Mouse (Mus musculus): ENCODE measurements around the gene Nup210. TPM values are rescaled to one million over a fixed set of nuclear protein-coding genes. Genes with fewer than 3 reads are reported as not detected.

The Nup210 gene
- polyA plus RNA-seq, 1 experiment from 2014 or later: 11.8 TPM

DNA sequence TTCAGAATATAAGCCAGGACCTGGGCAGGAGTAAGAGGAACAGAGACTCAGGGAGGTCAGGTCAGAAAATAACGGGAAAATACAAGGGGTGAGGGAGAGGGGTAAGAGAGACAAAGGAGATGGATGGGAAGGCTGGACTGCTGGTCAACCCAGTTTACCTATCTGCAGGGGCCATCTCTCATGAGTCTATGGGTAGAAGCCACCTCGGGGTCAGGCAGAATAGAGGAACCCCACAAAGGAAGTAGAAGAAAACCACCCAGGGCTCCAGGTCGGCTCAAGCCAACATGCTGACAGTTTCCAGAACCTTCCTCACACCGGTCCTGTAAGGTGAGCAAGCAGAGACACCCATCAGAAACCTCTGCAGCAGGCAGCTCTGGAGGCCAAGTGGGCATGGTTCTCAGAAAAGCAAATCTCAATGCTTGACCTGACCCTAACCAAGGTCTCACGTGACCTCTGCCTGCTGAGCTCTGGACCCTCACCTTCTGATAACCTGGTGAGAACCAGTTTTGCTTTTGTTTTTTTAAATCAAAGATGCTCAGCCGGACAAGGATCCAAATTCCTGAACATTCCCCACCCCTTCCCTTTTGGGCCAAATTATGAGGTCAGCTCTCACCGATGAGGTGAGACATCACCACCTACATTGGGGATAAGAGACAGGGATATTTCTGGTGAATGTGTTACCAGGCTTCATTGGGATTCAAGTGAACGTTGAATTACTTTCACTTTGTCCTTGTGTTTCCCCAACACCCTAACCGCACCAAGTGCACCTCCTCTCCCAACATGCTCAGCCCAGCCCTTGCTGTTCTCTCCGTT, 5.3 kb downstream of the Nup210 start:
- H3K27ac ChIP-seq (ENCODE audit: low read depth): peak overlapping the region; percentile 66
- ATAC-seq (no peak), DNase-seq (no peak)
- H3K36me3 ChIP-seq (replicated peaks; ENCODE audit: insufficient read depth, low read length): no peaks in the 10 kb centered on the region
- H3K4me2 ChIP-seq (ENCODE audit: low read depth, low read length): peak overlapping the region; percentile 32
- TF ChIP-seq EP300 (IDR thresholded peaks at IDR 0.05; ENCODE audit: low read depth): no peak
- peak overlapping the region; percentile 32; the same call in 1 of the 2 replicates for H3K9ac ChIP-seq (replicated peaks)
- 47% methylated on average over 10 of the region's 10 CpGs for WGBS (ENCODE audit: insufficient replicate concordance)
- no peak overlapping the region for H3K4me3 ChIP-seq (ENCODE audit: low read depth, low read length)
- no peaks in the 10 kb centered on the region for H3K9me3 ChIP-seq (ENCODE audit: low read length)
- H3K4me1 ChIP-seq (ENCODE audit: insufficient read depth): peaks cover 58% of the 10 kb centered on the region
- H3K27me3 ChIP-seq (ENCODE audit: insufficient read depth, low read length): no peaks in the 10 kb centered on the region

DNA sequence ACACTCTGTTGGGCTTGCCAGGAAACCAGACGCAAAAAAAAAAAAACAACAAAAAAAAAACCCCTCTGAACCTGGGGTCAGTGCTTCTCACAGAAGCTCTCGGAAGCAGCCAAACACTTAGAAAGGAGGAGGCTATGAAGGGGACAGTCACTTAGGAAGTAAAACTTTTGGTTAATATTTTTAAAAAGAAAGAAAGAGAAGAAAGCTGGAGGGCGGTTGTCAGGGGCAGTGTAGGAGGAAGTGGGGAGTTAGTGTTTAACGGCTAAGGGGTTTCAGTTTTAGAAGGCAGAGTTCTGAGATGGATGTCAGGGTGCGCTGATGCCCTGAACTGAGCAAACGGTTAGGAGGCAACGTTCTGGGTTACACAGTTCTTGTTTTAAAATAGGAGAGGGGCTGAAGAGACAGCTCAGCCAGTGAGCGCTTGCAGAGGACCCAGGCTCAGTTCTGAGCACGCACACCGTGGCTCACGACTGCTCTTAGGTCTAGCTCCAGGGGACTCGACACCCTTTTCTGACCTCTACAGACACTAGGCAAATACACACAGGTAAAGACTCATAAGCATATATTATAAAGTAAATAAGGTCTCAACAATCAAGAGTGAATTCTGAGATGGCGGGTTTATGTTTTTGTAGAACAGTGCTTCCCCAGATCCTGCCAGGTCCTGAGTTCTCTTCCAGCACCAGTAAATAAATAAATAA, 6.2 kb downstream of the Nup210 start:
- Histone ChIP-seq H3K4me1 (ENCODE audit: insufficient read depth) (peaks cover 56% of the 10 kb centered on the region), H3K27me3 (ENCODE audit: insufficient read depth, low read length) (no peaks in the 10 kb centered on the region), H3K9ac (replicated peaks) (peak overlapping the region; percentile 27; the same call in 1 of the 2 replicates), H3K4me2 (ENCODE audit: low read depth, low read length) (peak overlapping the region; percentile 32), H3K36me3 (replicated peaks; ENCODE audit: insufficient read depth, low read length) (no peaks in the 10 kb centered on the region), H3K9me3 (ENCODE audit: low read length) (no peaks in the 10 kb centered on the region), H3K27ac (ENCODE audit: low read depth) (peak overlapping the region; percentile 66), H3K4me3 (ENCODE audit: low read depth, low read length) (peak overlapping the region; percentile 17; the same call in 1 of the 2 replicates)
- TF ChIP-seq CTCF (IDR thresholded peaks at IDR 0.05; ENCODE audit: low read depth) (no peak), EP300 (IDR thresholded peaks at IDR 0.05; ENCODE audit: low read depth) (peak; percentile 13; the same call in 1 of the 2 replicates)
- no peak for DNase-seq
- WGBS (ENCODE audit: insufficient replicate concordance): 34% methylated on average over 13 of the region's 13 CpGs
- no peak; the same call in 1 of the 2 replicates for ATAC-seq

DNA sequence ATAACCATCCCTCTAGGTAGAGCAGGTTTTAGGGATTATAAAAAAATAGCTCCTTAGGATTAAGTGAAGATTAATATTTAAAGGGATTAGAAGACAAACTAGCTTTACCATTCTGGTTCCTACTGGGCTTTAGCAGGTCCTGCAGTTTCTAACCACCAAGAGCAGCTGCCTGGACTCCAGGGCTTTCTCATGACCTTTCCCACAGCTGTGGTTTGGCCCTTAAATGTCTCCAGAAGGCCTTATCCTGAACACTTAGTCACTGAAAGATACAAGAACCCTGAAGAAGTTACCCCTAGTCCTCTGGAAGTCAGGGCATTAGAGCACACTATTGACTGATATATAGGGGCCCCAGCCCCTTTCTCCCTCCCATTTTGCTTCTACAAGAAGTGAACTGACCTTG, 7.1 kb downstream of the Nup210 start:
- peaks cover 56% of the 10 kb centered on the region for H3K4me1 ChIP-seq (ENCODE audit: insufficient read depth)
- H3K4me2 ChIP-seq (ENCODE audit: low read depth, low read length): 0 out of 2 replicates have a peak overlapping the region, but pooled peaks have one; percentile 32
- no peaks in the 10 kb centered on the region for H3K27me3 ChIP-seq (ENCODE audit: insufficient read depth, low read length)
- no peaks in the 10 kb centered on the region for H3K36me3 ChIP-seq (replicated peaks; ENCODE audit: insufficient read depth, low read length)
- ATAC-seq (no peak), DNase-seq (no peak)
- TF ChIP-seq EP300 (IDR thresholded peaks at IDR 0.05; ENCODE audit: low read depth) (no peak), CTCF (IDR thresholded peaks at IDR 0.05; ENCODE audit: low read depth) (no peak)
- H3K4me3 ChIP-seq (ENCODE audit: low read depth, low read length): no peak overlapping the region
- H3K9ac ChIP-seq (replicated peaks): no peak overlapping the region
- H3K27ac ChIP-seq (ENCODE audit: low read depth): peak overlapping the region; percentile 49; the same call in 1 of the 2 replicates
- H3K9me3 ChIP-seq (ENCODE audit: low read length): no peaks in the 10 kb centered on the region

DNA sequence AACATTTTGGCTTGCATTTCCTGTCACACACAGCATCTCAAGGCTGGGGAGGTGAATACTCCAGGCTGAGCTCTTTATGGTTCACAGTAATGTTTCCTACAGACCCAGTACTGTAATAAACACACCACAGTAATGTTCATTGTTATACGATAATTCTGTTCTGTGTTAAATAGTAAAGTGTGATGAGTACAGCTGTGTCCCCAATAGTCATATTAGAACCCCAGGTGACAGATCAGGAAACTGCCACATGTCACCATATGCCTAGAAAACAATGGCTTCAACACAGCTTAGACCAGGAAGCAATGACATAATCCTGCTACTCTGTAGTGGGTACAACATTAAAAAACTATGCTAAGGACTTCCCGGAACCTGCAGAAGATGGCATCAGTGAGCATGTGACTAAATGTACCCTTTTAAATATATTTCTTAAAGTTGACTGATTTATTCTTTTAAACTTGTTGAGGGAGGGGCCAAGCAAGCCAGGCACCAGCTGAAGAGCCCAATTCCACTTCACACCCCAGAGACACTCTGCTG, 7.6 kb downstream of the Nup210 start:
- Histone ChIP-seq H3K9me3 (ENCODE audit: low read length) (no peaks in the 10 kb centered on the region), H3K27me3 (ENCODE audit: insufficient read depth, low read length) (no peaks in the 10 kb centered on the region), H3K4me1 (ENCODE audit: insufficient read depth) (peaks cover 56% of the 10 kb centered on the region), H3K4me3 (ENCODE audit: low read depth, low read length) (no peak overlapping the region), H3K9ac (replicated peaks) (no peak overlapping the region), H3K36me3 (replicated peaks; ENCODE audit: insufficient read depth, low read length) (no peaks in the 10 kb centered on the region), H3K4me2 (ENCODE audit: low read depth, low read length) (no peak overlapping the region), H3K27ac (ENCODE audit: low read depth) (peak overlapping the region; percentile 49; the same call in 1 of the 2 replicates)
- DNase-seq (no peak), ATAC-seq (no peak)
- no peak for TF ChIP-seq CTCF (IDR thresholded peaks at IDR 0.05; ENCODE audit: low read depth)
- no peak for TF ChIP-seq EP300 (IDR thresholded peaks at IDR 0.05; ENCODE audit: low read depth)
- WGBS (ENCODE audit: insufficient replicate concordance): 75% methylated on average over 2 of the region's 2 CpGs

DNA sequence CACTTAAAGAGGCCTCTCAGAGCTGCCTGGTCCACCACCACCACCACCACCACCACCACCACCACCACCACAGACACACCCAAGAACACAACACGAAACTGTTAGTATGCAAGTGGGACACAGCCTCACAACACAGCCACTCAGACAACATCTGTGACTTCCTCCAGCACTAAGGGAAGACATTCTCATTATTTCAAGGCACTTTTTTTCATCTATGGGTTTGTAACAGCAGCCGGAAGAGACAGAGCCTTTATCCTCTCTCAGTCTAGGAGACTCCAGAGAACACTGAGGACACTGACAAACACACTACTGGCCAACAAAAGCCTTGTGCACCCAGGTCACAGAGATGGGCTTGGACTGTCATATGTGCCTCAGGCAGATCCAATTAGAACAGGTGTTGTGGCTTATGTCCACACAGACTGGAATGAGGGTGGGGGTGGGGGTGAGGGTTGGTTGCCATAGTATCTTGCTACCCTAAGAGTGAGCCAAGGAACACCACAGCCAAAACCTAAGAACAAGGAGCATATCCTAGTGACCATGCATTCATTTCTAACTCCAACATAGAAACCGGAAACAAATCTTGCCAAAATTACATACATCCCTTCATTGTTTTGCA, 8.2 kb downstream of the Nup210 start:
- Histone ChIP-seq H3K4me1 (ENCODE audit: insufficient read depth) (peaks cover 61% of the 10 kb centered on the region), H3K4me3 (ENCODE audit: low read depth, low read length) (no peak overlapping the region), H3K9me3 (ENCODE audit: low read length) (no peaks in the 10 kb centered on the region), H3K36me3 (replicated peaks; ENCODE audit: insufficient read depth, low read length) (no peaks in the 10 kb centered on the region), H3K9ac (replicated peaks) (no peak overlapping the region), H3K27me3 (ENCODE audit: insufficient read depth, low read length) (no peaks in the 10 kb centered on the region), H3K27ac (ENCODE audit: low read depth) (no peak overlapping the region), H3K4me2 (ENCODE audit: low read depth, low read length) (no peak overlapping the region)
- 75% methylated on average over 3 of the region's 3 CpGs for WGBS (ENCODE audit: insufficient replicate concordance)
- DNase-seq: no peak
- no peak for ATAC-seq
- no peak for TF ChIP-seq EP300 (IDR thresholded peaks at IDR 0.05; ENCODE audit: low read depth)
- no peak for TF ChIP-seq CTCF (IDR thresholded peaks at IDR 0.05; ENCODE audit: low read depth)
